Mouse (Mus musculus): Measurements from ENCODE around the gene Tmprss6. TPM values are rescaled to one million over a fixed set of nuclear protein-coding genes. Genes with fewer than 3 reads are reported as not detected.

Gene Tmprss6
- polyA plus RNA-seq, 1 experiment: 0.11 TPM

DNA sequence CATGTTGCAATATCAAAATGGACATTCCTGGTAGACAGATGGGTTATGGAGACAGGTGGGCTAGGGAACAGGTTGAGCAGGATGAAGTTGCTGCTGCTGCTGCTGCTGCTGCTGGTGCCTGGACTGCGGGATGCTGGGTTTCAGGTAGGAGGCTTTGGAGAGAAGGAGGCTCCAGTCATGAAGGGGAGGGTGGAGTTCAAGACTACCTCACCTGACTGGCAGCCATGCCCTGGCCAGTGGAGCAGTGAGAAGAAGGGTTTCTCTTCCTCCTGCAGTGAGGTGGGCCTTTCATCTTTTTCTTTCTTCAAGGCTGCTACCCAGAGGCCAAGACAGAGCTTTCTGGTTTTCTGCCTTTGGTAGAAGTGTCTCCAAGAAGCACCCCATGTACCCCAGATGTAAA lies 8.4 kb upstream of the Tmprss6 start:
- 75% methylated on average over 1 of the region's 1 CpGs for WGBS
- H3K4me3 ChIP-seq (ENCODE audit: low read depth, low read length): no peak overlapping the region
- no peaks in the 10 kb centered on the region for H3K27me3 ChIP-seq (ENCODE audit: control insufficient read depth, insufficient read depth, low read length)
- no peak for TF ChIP-seq CTCF (IDR thresholded peaks at IDR 0.05; ENCODE audit: extremely low read depth, insufficient read length, insufficient replicate concordance, low read depth, low read length)
- TF ChIP-seq POLR2A (IDR thresholded peaks at IDR 0.05; ENCODE audit: low read depth, low read length): no peak
- H3K4me1 ChIP-seq (ENCODE audit: control insufficient read depth, insufficient read depth, insufficient read length, low read length): 0 out of 2 replicates have a peak, but pooled peaks cover 2% of the 10 kb centered on the region
- H3K27ac ChIP-seq (ENCODE audit: insufficient read depth, low read depth, low read length): no peak overlapping the region
- no peaks in the 10 kb centered on the region for H3K36me3 ChIP-seq (ENCODE audit: control insufficient read depth, insufficient read depth, low read length)

DNA sequence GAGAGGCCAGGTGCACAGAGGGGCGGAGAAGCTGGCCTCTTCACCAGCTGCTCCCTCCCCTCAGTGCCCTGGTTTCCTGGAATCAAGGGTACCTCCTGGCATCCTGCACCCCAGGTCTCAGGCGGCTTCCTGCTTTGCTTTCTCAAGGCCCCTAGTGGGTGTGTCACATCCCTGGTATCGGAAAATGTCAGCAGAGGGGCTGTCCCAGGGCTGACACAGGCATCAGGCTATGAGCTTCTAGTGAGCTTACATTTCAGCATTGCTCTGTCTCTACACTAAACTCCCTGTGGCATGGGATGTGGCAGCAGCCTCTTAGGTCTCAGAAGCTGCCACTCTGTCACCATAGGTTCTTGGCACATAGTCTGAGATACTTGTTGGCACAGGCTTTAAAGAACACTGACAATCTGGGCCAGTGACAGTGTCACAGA lies 7.2 kb upstream of the Tmprss6 start:
- Histone ChIP-seq H3K27ac (ENCODE audit: insufficient read depth, low read depth, low read length) (no peak overlapping the region), H3K4me1 (ENCODE audit: control insufficient read depth, insufficient read depth, insufficient read length, low read length) (0 out of 2 replicates have a peak, but pooled peaks cover 2% of the 10 kb centered on the region), H3K4me3 (ENCODE audit: low read depth, low read length) (no peak overlapping the region), H3K36me3 (ENCODE audit: control insufficient read depth, insufficient read depth, low read length) (no peaks in the 10 kb centered on the region), H3K27me3 (ENCODE audit: control insufficient read depth, insufficient read depth, low read length) (no peaks in the 10 kb centered on the region)
- 6% methylated on average over 3 of the region's 3 CpGs for WGBS
- TF ChIP-seq CTCF (IDR thresholded peaks at IDR 0.05; ENCODE audit: extremely low read depth, insufficient read length, insufficient replicate concordance, low read depth, low read length) (no peak), POLR2A (IDR thresholded peaks at IDR 0.05; ENCODE audit: low read depth, low read length) (no peak)

DNA sequence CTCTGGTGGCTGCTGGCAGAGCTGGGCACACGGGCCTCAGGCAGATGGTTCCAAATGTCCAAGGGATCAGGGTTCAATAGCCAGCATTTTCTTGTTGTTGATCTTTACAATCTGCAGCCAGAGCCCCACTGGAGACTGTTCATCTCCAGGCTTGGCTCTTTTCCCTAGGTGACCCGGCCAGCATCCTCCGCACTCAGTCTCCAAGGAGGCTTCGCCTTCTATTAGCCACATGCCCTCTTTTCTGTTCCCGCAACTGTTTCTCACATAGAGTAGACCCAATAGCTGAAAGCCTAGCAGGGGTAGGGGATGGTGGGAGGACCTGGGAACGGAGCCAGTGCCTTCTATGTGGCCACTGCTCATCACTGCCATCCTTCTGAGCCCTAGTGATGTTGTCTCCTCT lies 5.0 kb upstream of the Tmprss6 start:
- 73% methylated on average over 6 of the region's 6 CpGs for WGBS
- no peak overlapping the region for H3K4me3 ChIP-seq (ENCODE audit: low read depth, low read length)

DNA sequence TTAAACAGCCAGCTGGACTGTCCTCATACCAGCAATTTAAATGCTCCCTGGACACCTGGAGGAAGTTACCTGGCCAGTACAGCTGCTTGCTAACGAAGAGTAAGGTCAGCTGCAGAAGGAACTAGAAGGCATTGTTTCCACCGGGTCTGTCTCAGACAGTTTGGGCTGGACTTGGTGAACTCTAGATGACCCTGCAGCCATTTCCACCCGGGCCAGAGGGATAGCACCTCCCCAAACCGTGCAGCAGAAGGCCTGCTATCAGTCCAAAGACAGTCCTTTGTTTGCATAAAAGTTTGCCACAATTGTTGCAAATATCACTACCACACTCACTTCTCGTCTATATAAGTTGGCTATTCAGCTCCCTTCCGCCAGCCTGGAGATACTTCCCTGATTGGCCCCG lies 3.5 kb upstream of the Tmprss6 start:
- WGBS: 23% methylated on average over 7 of the region's 7 CpGs
- Histone ChIP-seq H3K4me1 (ENCODE audit: control insufficient read depth, insufficient read depth, insufficient read length, low read length) (0 out of 2 replicates have a peak, but pooled peaks cover 2% of the 10 kb centered on the region), H3K27ac (ENCODE audit: insufficient read depth, low read depth, low read length) (no peak overlapping the region), H3K36me3 (ENCODE audit: control insufficient read depth, insufficient read depth, low read length) (no peaks in the 10 kb centered on the region), H3K27me3 (ENCODE audit: control insufficient read depth, insufficient read depth, low read length) (no peaks in the 10 kb centered on the region), H3K4me3 (ENCODE audit: low read depth, low read length) (no peak overlapping the region)
- no peak for TF ChIP-seq POLR2A (IDR thresholded peaks at IDR 0.05; ENCODE audit: low read depth, low read length)
- no peak for TF ChIP-seq CTCF (IDR thresholded peaks at IDR 0.05; ENCODE audit: extremely low read depth, insufficient read length, insufficient replicate concordance, low read depth, low read length)

More for the DNA sequence above, 5.0 kb upstream of the Tmprss6 start:
- TF ChIP-seq POLR2A (IDR thresholded peaks at IDR 0.05; ENCODE audit: low read depth, low read length) (no peak), CTCF (IDR thresholded peaks at IDR 0.05; ENCODE audit: extremely low read depth, insufficient read length, insufficient replicate concordance, low read depth, low read length) (no peak)
- H3K36me3 ChIP-seq (ENCODE audit: control insufficient read depth, insufficient read depth, low read length): no peaks in the 10 kb centered on the region
- no peak overlapping the region for H3K27ac ChIP-seq (ENCODE audit: insufficient read depth, low read depth, low read length)
- H3K4me1 ChIP-seq (ENCODE audit: control insufficient read depth, insufficient read depth, insufficient read length, low read length): 0 out of 2 replicates have a peak, but pooled peaks cover 2% of the 10 kb centered on the region
- no peaks in the 10 kb centered on the region for H3K27me3 ChIP-seq (ENCODE audit: control insufficient read depth, insufficient read depth, low read length)

GRCm38 (mm10) chr15:78470495-78471276 lies 2.3 kb upstream of the Tmprss6 start:
- Histone ChIP-seq H3K36me3 (ENCODE audit: control insufficient read depth, insufficient read depth, low read length) (no peaks in the 10 kb centered on the region), H3K4me3 (ENCODE audit: low read depth, low read length) (no peak overlapping the region), H3K4me1 (ENCODE audit: control insufficient read depth, insufficient read depth, insufficient read length, low read length) (0 out of 2 replicates have a peak, but pooled peaks cover 2% of the 10 kb centered on the region), H3K27ac (ENCODE audit: insufficient read depth, low read depth, low read length) (no peak overlapping the region), H3K27me3 (ENCODE audit: control insufficient read depth, insufficient read depth, low read length) (no peaks in the 10 kb centered on the region)
- 80% methylated on average over 4 of the region's 4 CpGs for WGBS
- TF ChIP-seq POLR2A (IDR thresholded peaks at IDR 0.05; ENCODE audit: low read depth, low read length) (no peak), CTCF (IDR thresholded peaks at IDR 0.05; ENCODE audit: extremely low read depth, insufficient read length, insufficient replicate concordance, low read depth, low read length) (no peak)

DNA sequence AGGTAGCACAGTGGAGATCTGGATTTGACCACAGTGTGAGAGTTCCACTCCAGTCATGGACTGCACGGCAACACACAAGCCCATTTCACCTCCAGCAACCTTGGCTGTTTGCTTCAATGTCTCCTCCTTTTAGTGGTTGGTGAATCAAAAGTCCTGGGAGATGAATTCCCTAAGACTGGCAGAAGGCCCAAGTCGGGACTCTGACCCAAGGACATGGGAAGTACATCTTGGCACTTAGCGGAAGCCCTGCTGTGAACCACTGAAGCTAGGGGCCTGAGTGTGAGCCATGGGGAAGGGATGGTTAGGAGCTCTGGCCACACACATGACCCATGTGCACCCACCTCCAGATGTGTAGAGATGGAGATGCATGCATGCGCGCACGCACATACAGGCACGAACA lies 864 bp downstream of the Tmprss6 start:
- H3K27me3 ChIP-seq (ENCODE audit: control insufficient read depth, insufficient read depth, low read length): no peaks in the 10 kb centered on the region; the same call in 1 of the 2 replicates
- no peak for TF ChIP-seq CTCF (IDR thresholded peaks at IDR 0.05; ENCODE audit: extremely low read depth, insufficient read length, insufficient replicate concordance, low read depth, low read length)
- TF ChIP-seq POLR2A (IDR thresholded peaks at IDR 0.05; ENCODE audit: low read depth, low read length): no peak
- H3K27ac ChIP-seq (ENCODE audit: insufficient read depth, low read depth, low read length): no peak overlapping the region
- 93% methylated on average over 7 of the region's 7 CpGs for WGBS
- H3K4me3 ChIP-seq (ENCODE audit: low read depth, low read length): no peak overlapping the region
- no peaks in the 10 kb centered on the region for H3K4me1 ChIP-seq (ENCODE audit: control insufficient read depth, insufficient read depth, insufficient read length, low read length)
- no peaks in the 10 kb centered on the region for H3K36me3 ChIP-seq (ENCODE audit: control insufficient read depth, insufficient read depth, low read length)

DNA sequence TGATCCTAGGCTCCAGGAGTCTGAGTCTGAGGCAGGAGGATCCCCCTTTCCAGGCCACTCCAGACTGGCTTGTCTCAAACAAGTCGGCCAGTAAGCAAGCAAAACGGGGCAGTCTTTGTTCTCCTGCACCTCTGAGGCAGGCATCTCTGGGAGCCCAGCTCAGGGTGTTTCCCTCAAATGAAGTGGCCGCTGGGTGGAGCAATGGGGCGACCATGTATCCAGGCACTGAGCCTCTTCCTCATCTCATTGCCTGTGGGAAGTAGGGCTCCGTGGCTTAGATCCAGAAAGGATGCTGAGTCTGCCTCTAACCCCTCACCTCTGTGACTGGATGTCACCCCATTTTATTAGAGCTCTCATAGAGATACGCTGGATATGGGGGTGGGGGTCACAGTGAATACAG lies 1.6 kb downstream of the Tmprss6 start:
- TF ChIP-seq POLR2A (IDR thresholded peaks at IDR 0.05; ENCODE audit: low read depth, low read length) (no peak), CTCF (IDR thresholded peaks at IDR 0.05; ENCODE audit: extremely low read depth, insufficient read length, insufficient replicate concordance, low read depth, low read length) (0 out of 2 replicates have a peak, but pooled peaks have one; percentile 7)
- WGBS: 37% methylated on average over 6 of the region's 6 CpGs

More for the DNA sequence above, 1.6 kb downstream of the Tmprss6 start:
- Histone ChIP-seq H3K4me3 (ENCODE audit: low read depth, low read length) (no peak overlapping the region), H3K27me3 (ENCODE audit: control insufficient read depth, insufficient read depth, low read length) (no peaks in the 10 kb centered on the region; the same call in 1 of the 2 replicates), H3K27ac (ENCODE audit: insufficient read depth, low read depth, low read length) (no peak overlapping the region), H3K4me1 (ENCODE audit: control insufficient read depth, insufficient read depth, insufficient read length, low read length) (no peaks in the 10 kb centered on the region), H3K36me3 (ENCODE audit: control insufficient read depth, insufficient read depth, low read length) (no peaks in the 10 kb centered on the region)

All from small intestine, adult 2 months (tissue).